Mouse (Mus musculus) thymus, postnatal 10 days (tissue): Measurements from ENCODE around the gene Dcst1.

Experiments used
- DNase-seq, 2 experiments: peaks; one replicate each; pipeline ENCODE4 v3.0.0; 2021; ENCODE audit warnings: low spot score in 2 of 2

Gene Dcst1

DNA sequence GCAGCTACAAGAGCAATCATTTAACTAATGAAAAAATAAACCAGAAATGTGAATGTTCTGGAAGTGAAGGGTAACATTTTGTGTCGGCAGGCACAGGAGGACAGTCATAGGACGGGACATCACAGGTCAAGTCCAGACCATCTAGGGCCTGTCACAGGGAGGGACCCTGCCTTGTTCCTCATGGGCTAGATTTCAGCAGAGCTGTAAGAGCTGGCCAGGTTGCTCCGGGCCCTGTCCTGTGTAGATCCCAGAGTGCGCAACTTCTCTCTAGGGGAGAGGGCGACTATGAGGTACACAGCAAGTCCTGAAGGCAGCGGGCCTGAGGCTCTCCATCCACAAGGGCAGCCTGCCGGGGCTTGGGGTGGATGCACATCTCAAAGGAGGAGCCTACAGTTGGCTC lies 3.4 kb downstream of the Dcst1 start, which contains the start of gene Dcst2:
Gene Dcst2, plus strand, starts transcription at position 301 of the 400 bp plus-strand sequence.
- no peak for DNase-seq

DNA sequence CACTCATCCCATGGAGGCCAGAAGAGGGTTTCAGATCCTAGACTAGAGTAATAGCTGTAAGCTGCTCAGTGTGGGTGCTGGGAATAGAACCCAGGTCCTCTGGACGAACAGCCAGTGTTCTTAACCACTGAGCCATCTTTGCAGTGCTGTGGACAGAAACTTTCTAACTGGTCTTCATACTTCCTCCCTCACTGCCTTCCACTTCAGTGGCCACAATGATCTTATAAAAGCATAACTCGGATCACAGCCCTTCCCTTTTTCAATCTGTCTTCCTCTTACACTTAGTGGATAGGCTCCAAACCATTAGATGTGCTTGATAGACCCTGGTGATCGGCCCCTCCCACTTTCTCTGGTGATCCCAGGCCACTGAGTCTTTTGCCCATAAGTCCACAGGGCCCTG lies 4.8 kb downstream of the Dcst1 start:
- no peak for DNase-seq

- DNase-seq, result no peak
These were observed 5.4 kb downstream of the Dcst1 start for GRCm38 (mm10) chr3:89359630-89360029.

DNA sequence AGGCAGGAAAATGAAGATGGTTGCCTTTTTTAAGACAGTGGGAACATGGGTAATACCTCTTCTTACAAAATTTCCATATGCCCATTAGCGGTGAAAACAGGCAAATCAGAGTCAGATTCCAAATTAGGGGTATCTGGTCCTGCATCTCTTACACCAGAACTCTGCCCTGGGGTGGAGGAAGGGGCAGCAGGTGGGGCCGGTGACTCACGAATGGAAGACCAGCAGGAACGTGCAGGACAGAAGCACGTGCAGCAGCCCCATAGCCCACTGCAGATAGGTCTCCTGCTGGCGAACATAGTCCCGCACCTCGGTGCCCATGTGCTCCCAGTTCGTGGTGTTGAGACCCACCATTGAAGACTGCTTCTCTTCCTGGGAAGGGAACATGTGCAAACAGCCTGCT lies 9.0 kb downstream of the Dcst1 start:
- no peak for DNase-seq

GRCm38 (mm10) chr3:89355512-89355902 lies 9.5 kb downstream of the Dcst1 start:
- no peak for DNase-seq

DNA sequence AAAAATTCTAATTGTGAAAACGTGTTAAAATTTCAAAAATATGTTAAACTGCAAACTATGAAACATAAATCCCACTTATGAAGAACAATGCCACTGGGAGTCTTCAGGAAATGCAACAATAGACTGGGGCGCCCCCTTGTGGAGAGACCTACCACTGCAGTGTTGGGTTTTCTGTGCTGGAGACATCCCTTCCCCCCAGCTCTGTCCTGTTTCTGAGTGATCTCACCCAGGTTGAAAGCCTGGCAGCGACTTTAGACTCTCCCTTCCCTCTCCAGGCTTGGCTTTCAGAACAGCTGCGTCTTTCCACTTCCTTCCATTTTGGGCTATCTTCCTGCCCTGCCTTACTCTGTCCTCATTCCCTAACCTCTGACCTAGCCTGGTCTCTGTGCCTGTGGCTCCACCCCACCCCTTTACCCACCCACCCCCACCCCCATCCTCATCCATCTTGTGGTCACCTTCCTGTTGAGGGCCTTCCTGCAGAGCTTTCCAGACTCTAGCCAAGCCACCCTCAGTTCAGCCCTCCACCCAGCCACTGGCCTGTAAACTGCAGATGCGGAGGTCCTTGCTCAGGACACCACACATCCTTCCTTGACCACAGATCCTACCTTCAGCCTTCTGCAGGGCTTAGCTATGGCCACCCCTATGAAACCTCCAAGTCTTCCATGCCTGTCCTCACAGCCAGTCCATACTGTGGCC lies 10.1 kb downstream of the Dcst1 start:
- DNase-seq, result peak; percentile 62 to 87

DNA sequence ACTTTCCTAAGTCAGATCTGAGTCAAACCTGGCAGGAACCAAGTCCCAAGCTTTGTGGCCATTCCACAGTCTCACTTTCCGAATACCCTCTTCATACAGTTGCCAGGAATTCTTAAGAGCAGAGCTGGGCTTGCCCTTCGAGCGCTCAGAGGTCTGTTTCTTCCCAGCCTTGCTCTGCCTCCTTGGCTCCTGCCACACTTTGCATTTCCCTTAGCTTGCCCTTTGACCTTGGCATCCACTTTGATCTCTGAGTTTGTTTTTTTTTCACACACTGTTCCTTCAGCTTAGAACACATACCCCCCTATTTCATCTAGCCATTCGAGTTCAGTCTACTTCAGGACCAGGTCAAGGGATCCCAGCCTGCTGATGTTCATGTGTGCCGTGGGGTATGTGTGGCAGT lies 13.8 kb downstream of the Dcst1 start:
- no peak for DNase-seq

GRCm38 (mm10) chr3:89349869-89350501 lies 15.1 kb downstream of the Dcst1 start, which contains the start of gene Adam15:
Gene Adam15, minus strand, starts transcription at chr3:89349996.
- peak; percentile 67 to 82 for DNase-seq

DNA sequence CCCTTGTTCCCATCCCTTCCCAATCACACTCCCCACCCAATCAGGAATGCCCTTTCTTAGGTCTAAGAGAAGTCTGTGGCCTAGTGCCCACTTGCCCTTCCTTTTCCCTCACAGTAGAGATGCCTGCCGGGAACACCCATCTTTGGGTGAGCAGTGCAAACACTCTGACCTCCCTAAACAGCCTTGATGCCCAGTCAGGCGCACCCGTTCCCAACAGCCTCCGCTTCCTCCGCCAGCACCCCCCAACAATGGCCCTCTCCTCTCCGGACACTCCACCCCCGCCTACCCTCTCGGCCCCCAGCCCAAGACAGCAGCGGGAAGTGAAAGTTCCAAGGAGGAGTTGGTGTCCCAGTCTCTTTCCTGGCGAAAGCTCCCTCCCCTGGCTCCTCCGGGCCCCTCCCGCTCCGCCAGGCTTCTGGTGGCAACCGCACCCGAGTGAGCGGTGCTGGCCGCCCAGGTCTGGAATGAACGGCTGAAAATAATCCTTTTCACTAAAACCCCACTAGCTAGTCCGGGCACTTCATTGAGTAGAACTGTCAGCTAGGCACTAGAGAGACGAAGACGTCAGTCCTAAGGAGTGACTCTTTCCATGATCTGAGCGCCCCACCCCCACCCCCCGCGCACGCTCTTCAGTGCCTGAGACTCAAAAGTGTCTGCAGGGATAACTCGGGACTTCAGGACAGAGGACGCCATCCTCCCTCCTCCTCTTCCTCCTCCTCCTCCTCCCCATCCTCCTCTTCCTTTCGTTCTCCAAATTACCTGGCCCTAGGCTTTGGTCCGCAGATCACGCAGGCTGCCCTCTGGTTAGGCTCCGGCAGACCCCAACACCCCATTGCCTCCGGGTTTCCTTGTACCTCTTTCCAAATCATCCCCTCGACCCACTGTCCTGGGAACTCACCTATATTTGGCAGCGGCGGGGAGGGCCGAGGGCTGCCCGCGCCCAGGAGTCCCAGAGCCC lies 15.9 kb downstream of the Dcst1 start:
- DNase-seq, result no peak

GRCm38 (mm10) chr3:89347916-89348315 lies 17.1 kb downstream of the Dcst1 start:
- DNase-seq, result no peak

- no peak for DNase-seq
These were observed 18.1 kb downstream of the Dcst1 start for GRCm38 (mm10) chr3:89346815-89347540.

- no peak for DNase-seq
These were observed 21.8 kb downstream of the Dcst1 start for GRCm38 (mm10) chr3:89343279-89343678.

GRCm38 (mm10) chr3:89341794-89342193 lies 23.3 kb downstream of the Dcst1 start:
- DNase-seq, result no peak

- DNase-seq, result peak; percentile 58 to 83
These were observed 24.6 kb downstream of the Dcst1 start for GRCm38 (mm10) chr3:89340465-89340864.

DNA sequence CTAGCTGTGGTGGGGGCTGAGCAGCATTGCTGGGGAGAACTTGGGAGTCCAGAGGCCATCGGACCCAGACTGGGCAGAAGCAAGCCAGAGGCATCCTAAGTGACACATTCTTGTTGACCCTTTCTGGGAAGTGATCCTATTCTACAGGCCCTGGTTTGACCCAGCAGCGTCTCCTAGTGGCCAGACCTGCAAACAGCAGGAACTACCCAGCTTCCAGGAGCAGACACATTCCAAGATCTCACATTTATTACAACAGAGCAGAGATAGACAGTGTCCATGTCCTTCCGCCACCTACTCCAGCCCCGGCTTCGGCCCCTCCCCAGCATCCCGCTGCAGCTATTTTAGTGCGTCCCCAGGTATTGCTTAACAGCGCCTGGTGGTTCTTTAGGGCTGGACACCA lies 25.6 kb downstream of the Dcst1 start:
- peak; percentile 31 to 70 for DNase-seq

GRCm38 (mm10) chr3:89337721-89338578 lies 27.1 kb downstream of the Dcst1 start, which contains the start of gene Efna4:
Gene Efna4, minus strand, starts transcription at chr3:89338028.
- DNase-seq, result peak; percentile 53 to 55

GRCm38 (mm10) chr3:89337062-89337720 lies 27.9 kb downstream of the Dcst1 start:
- DNase-seq, result no peak

GRCm38 (mm10) chr3:89336529-89336928 lies 28.5 kb downstream of the Dcst1 start:
- DNase-seq, result no peak

- DNase-seq, result no peak
These were observed 32.0 kb downstream of the Dcst1 start for GRCm38 (mm10) chr3:89333053-89333452.

GRCm38 (mm10) chr3:89332476-89332875 lies 32.6 kb downstream of the Dcst1 start:
- DNase-seq, result no peak
